Mouse (Mus musculus) heart, embryonic 12.5 days (tissue): ENCODE measurements around the gene Pafah1b2. TPM values are rescaled to one million over a fixed set of nuclear protein-coding genes. Genes with fewer than 3 reads are reported as not detected.

Experiments
- ATAC-seq: fragments of 200-750 bp; cut with Nextera tagmentation; 2 replicates; pipeline ENCODE4 v1.8.0; 2017; ENCODE audit warnings: moderate TSS enrichment, moderate library complexity; ENCODE audit not compliant: insufficient number of reproducible peaks, low FRiP score
- H3K27ac ChIP-seq: fragments of 300-500 bp; sonication (generic); 2 replicates; pipeline ENCODE4 v1.5.1; 2016; ENCODE audit warnings: mild to moderate bottlenecking, moderate library complexity; ENCODE audit not compliant: poor library complexity, severe bottlenecking
- H3K27me3 ChIP-seq: fragments of 300-500 bp; sonication (generic); replicated peaks from 2 replicates; pipeline ENCODE4 v1.6.1; 2016; ENCODE audit warnings: mild to moderate bottlenecking, moderate library complexity
- H3K36me3 ChIP-seq: fragments of 300-500 bp; sonication (generic); 2 replicates; pipeline ENCODE4 v1.6.1; 2016; ENCODE audit warnings: mild to moderate bottlenecking, moderate library complexity
- H3K4me1 ChIP-seq: fragments of 300-500 bp; sonication (generic); replicated peaks from 2 replicates; pipeline ENCODE4 v1.6.1; 2016; ENCODE audit warnings: mild to moderate bottlenecking
- H3K4me2 ChIP-seq: fragments of 300-500 bp; sonication (generic); 2 replicates; pipeline ENCODE4 v1.6.1; 2016; ENCODE audit warnings: mild to moderate bottlenecking, moderate library complexity
- H3K4me3 ChIP-seq: fragments of 300-500 bp; sonication (generic); 2 replicates; pipeline ENCODE4 v1.5.1; 2016; ENCODE audit warnings: mild to moderate bottlenecking
- H3K9ac ChIP-seq: fragments of 300-500 bp; sonication (generic); 2 replicates; pipeline ENCODE4 v1.6.1; 2016; ENCODE audit warnings: mild to moderate bottlenecking, moderate library complexity
- H3K9me3 ChIP-seq: fragments of 300-500 bp; sonication (generic); replicated peaks from 2 replicates; pipeline ENCODE4 v1.6.1; 2016; ENCODE audit warnings: mild to moderate bottlenecking, moderate library complexity
- WGBS: fragments of 180-500 bp; shearing (Covaris S2); methylation state at CpG from one replicate; pipeline ENCODE4 v1.1.7; 2016; 5-methylcytosine and 5-hydroxymethylcytosine counted together
- polyA plus RNA-seq: library from polyadenylated mRNA; unstranded; fragments of >200 nt; fragmentation: Nextera tagmentation; extraction: Ambion mirVana; gene quantifications from 2 replicates; pipeline ENCODE4 v1.2.1, GENCODE M21; 2016

The Pafah1b2 gene
- polyA plus RNA-seq, 1 experiment from 2014 or later, result 173 TPM

GRCm38 (mm10) chr9:45981331-45981730 is 31.2 kb downstream of the Pafah1b2 start:
- H3K4me2 ChIP-seq, result no peak overlapping the region
- H3K9ac ChIP-seq, result no peak overlapping the region
- H3K27ac ChIP-seq, result no peak overlapping the region
- peaks cover 42% of the 10 kb centered on the region for H3K4me1 ChIP-seq
- ATAC-seq, result no peak
- H3K4me3 ChIP-seq, result no peak overlapping the region
- H3K9me3 ChIP-seq, result no peaks in the 10 kb centered on the region
- no peaks in the 10 kb centered on the region for H3K27me3 ChIP-seq
- H3K36me3 ChIP-seq, result peaks cover 17% of the 10 kb centered on the region

GRCm38 (mm10) chr9:45980611-45981010 is 31.9 kb downstream of the Pafah1b2 start:
- H3K4me1 ChIP-seq, result peaks cover 42% of the 10 kb centered on the region
- peaks cover 22% of the 10 kb centered on the region for H3K36me3 ChIP-seq
- 73% methylated on average over 1 of the region's 1 CpGs for WGBS
- no peak overlapping the region for H3K4me2 ChIP-seq
- no peaks in the 10 kb centered on the region for H3K27me3 ChIP-seq
- H3K27ac ChIP-seq, result no peak overlapping the region
- no peaks in the 10 kb centered on the region for H3K9me3 ChIP-seq
- no peak for ATAC-seq
- H3K9ac ChIP-seq, result no peak overlapping the region
- H3K4me3 ChIP-seq, result no peak overlapping the region

GRCm38 (mm10) chr9:45979778-45980177 is 32.7 kb downstream of the Pafah1b2 start:
- 91% methylated on average over 2 of the region's 2 CpGs for WGBS
- Histone ChIP-seq H3K4me3 (no peak overlapping the region), H3K36me3 (peaks cover 29% of the 10 kb centered on the region), H3K9ac (no peak overlapping the region), H3K9me3 (no peaks in the 10 kb centered on the region), H3K4me1 (peaks cover 42% of the 10 kb centered on the region), H3K4me2 (no peak overlapping the region), H3K27ac (no peak overlapping the region), H3K27me3 (no peaks in the 10 kb centered on the region)
- no peak for ATAC-seq

GRCm38 (mm10) chr9:45976884-45977283 is 35.6 kb downstream of the Pafah1b2 start:
- no peak for ATAC-seq
- peaks cover 52% of the 10 kb centered on the region for H3K36me3 ChIP-seq
- H3K9ac ChIP-seq, result no peak overlapping the region
- H3K27me3 ChIP-seq, result no peaks in the 10 kb centered on the region
- peaks cover 24% of the 10 kb centered on the region for H3K4me1 ChIP-seq
- H3K9me3 ChIP-seq, result no peaks in the 10 kb centered on the region
- WGBS, result 86% methylated on average over 2 of the region's 2 CpGs
- no peak overlapping the region for H3K4me2 ChIP-seq
- no peak overlapping the region for H3K27ac ChIP-seq
- H3K4me3 ChIP-seq, result no peak overlapping the region

GRCm38 (mm10) chr9:45963577-45963976 is 48.9 kb downstream of the Pafah1b2 start:
- Histone ChIP-seq H3K36me3 (peaks cover 75% of the 10 kb centered on the region), H3K27ac (no peak overlapping the region), H3K4me2 (no peak overlapping the region), H3K4me1 (peaks cover 17% of the 10 kb centered on the region), H3K9me3 (no peaks in the 10 kb centered on the region), H3K9ac (no peak overlapping the region), H3K4me3 (no peak overlapping the region), H3K27me3 (no peaks in the 10 kb centered on the region)
- ATAC-seq, result no peak
- WGBS, result 82% methylated on average over 6 of the region's 6 CpGs

GRCm38 (mm10) chr9:45961855-45962254 is 50.6 kb downstream of the Pafah1b2 start:
- H3K4me1 ChIP-seq, result peaks cover 23% of the 10 kb centered on the region
- H3K27me3 ChIP-seq, result no peaks in the 10 kb centered on the region
- 74% methylated on average over 2 of the region's 2 CpGs for WGBS
- H3K9ac ChIP-seq, result no peak overlapping the region
- H3K4me3 ChIP-seq, result no peak overlapping the region
- ATAC-seq, result no peak
- H3K27ac ChIP-seq, result no peak overlapping the region
- peaks cover 63% of the 10 kb centered on the region for H3K36me3 ChIP-seq
- no peak overlapping the region for H3K4me2 ChIP-seq
- no peaks in the 10 kb centered on the region for H3K9me3 ChIP-seq

- no peak overlapping the region for H3K27ac ChIP-seq
Measured at GRCm38 (mm10) chr9:45959661-45960060, 52.8 kb downstream of the Pafah1b2 start.

GRCm38 (mm10) chr9:45958851-45959250 is 53.6 kb downstream of the Pafah1b2 start:
- Histone ChIP-seq H3K4me1 (peaks cover 33% of the 10 kb centered on the region), H3K9me3 (no peaks in the 10 kb centered on the region), H3K4me3 (no peak overlapping the region), H3K9ac (no peak overlapping the region), H3K36me3 (peaks cover 37% of the 10 kb centered on the region), H3K27me3 (no peaks in the 10 kb centered on the region), H3K27ac (peak overlapping the region; percentile 49), H3K4me2 (no peak overlapping the region)
- 48% methylated on average over 4 of the region's 4 CpGs for WGBS
- no peak for ATAC-seq

More at GRCm38 (mm10) chr9:45959661-45960060, 52.8 kb downstream of the Pafah1b2 start:
- Histone ChIP-seq H3K27me3 (no peaks in the 10 kb centered on the region), H3K4me3 (no peak overlapping the region), H3K4me1 (peaks cover 35% of the 10 kb centered on the region), H3K36me3 (peaks cover 44% of the 10 kb centered on the region), H3K9me3 (no peaks in the 10 kb centered on the region), H3K9ac (no peak overlapping the region), H3K4me2 (no peak overlapping the region)
- 80% methylated on average over 7 of the region's 7 CpGs for WGBS
- no peak for ATAC-seq

GRCm38 (mm10) chr9:45958023-45958670 is 54.3 kb downstream of the Pafah1b2 start:
- ATAC-seq, result no peak
- no peak overlapping the region; the same call in 1 of the 2 replicates for H3K27ac ChIP-seq

GRCm38 (mm10) chr9:45955107-45955963 is 57.2 kb downstream of the Pafah1b2 start, which contains the start of gene Sidt2:
Gene Sidt2, minus strand, starts transcription at chr9:45955258.
- peak; percentile 97 for ATAC-seq
- H3K4me3 ChIP-seq, result peak within 1 kb of the TSS; percentile 79
- peaks cover 38% of the 10 kb centered on the region for H3K4me1 ChIP-seq
- peak within 1 kb of the TSS; percentile 89 for H3K4me2 ChIP-seq
- H3K9ac ChIP-seq, result peak within 1 kb of the TSS; percentile 93
- no peaks in the 10 kb centered on the region for H3K9me3 ChIP-seq
- peaks cover 28% of the 10 kb centered on the region for H3K36me3 ChIP-seq
- H3K27ac ChIP-seq, result peak within 1 kb of the TSS; percentile 94
- WGBS, result under 1% methylated on average over 47 of the region's 48 CpGs
- no peaks in the 10 kb centered on the region for H3K27me3 ChIP-seq

More at GRCm38 (mm10) chr9:45958023-45958670, 54.3 kb downstream of the Pafah1b2 start:
- Histone ChIP-seq H3K9ac (no peak overlapping the region), H3K36me3 (peaks cover 30% of the 10 kb centered on the region), H3K4me2 (no peak overlapping the region), H3K27me3 (no peaks in the 10 kb centered on the region), H3K4me1 (peaks cover 33% of the 10 kb centered on the region), H3K9me3 (no peaks in the 10 kb centered on the region), H3K4me3 (no peak overlapping the region)
- 54% methylated on average over 7 of the region's 7 CpGs for WGBS
